Mouse (Mus musculus) stomach, embryonic 15.5 days (tissue): ENCODE data around the gene Grid2. TPM values are rescaled to one million over a fixed set of nuclear protein-coding genes. Genes with fewer than 3 reads are reported as not detected.

Source experiments
- ATAC-seq: fragments of 200-750 bp; cut with Nextera tagmentation; 2 replicates; pipeline ENCODE4 v1.8.0; 2017; ENCODE audit warnings: low read depth, moderate number of reproducible peaks, moderate TSS enrichment; ENCODE audit not compliant: insufficient read depth, low FRiP score
- H3K27ac ChIP-seq: fragments of 300-500 bp; sonication (generic); 2 replicates; pipeline ENCODE4 v1.5.1; 2015; ENCODE audit warnings: mild to moderate bottlenecking, inconsistent platforms
- H3K27me3 ChIP-seq: fragments of 300-500 bp; sonication (generic); replicated peaks from 2 replicates; pipeline ENCODE4 v1.6.1; 2015; ENCODE audit warnings: inconsistent platforms
- H3K36me3 ChIP-seq: fragments of 300-500 bp; sonication (generic); 2 replicates; pipeline ENCODE4 v1.6.1; 2015; ENCODE audit warnings: inconsistent platforms
- H3K4me1 ChIP-seq: fragments of 300-500 bp; sonication (generic); 2 replicates; pipeline ENCODE4 v1.6.1; 2015; ENCODE audit warnings: inconsistent platforms
- H3K4me2 ChIP-seq: fragments of 300-500 bp; sonication (generic); 2 replicates; pipeline ENCODE4 v1.6.1; 2015; ENCODE audit warnings: mild to moderate bottlenecking, inconsistent platforms
- H3K4me3 ChIP-seq: fragments of 300-500 bp; sonication (generic); replicated peaks from 2 replicates; pipeline ENCODE4 v1.5.1; 2015; ENCODE audit warnings: inconsistent platforms
- H3K9ac ChIP-seq: fragments of 300-500 bp; sonication (generic); 2 replicates; pipeline ENCODE4 v1.6.1; 2015; ENCODE audit warnings: inconsistent platforms
- H3K9me3 ChIP-seq: fragments of 300-500 bp; sonication (generic); 2 replicates; pipeline ENCODE4 v1.6.1; 2016; ENCODE audit warnings: inconsistent platforms
- WGBS: fragments of 180-500 bp; shearing (Covaris S2); methylation state at CpG from one replicate; pipeline ENCODE4 v1.1.7; 2015; 5-methylcytosine and 5-hydroxymethylcytosine counted together
- polyA plus RNA-seq: library from polyadenylated mRNA; unstranded; fragments of >200 nt; fragmentation: Nextera tagmentation; extraction: Ambion mirVana; gene quantifications from 2 replicates; pipeline ENCODE4 v1.2.1, GENCODE M21; 2015

Gene Grid2
- polyA plus RNA-seq, 1 experiment from 2014 or later: 0.89 TPM

DNA sequence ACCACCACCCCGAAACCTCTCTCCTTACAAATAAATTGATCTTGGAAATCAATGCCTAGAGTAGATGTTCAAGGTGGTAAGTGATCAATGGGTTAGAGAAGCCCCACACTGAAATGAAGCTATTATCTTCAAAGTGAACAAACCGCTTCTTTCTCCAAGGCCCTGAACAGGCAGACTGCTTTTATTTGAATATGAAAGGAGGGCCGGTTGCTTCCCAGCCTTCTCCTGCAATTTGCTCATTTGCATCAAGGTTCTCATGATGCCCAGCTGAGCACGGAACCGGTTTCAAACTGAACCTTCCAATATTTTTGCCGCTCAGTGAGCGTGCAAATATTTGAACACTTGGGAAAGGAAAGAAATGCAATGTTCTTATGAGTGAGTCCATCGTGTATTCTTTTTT is 1392.5 kb downstream of the Grid2 start:
- Histone ChIP-seq H3K4me3 (no peak overlapping the region), H3K9me3 (no peaks in the 10 kb centered on the region), H3K36me3 (no peaks in the 10 kb centered on the region), H3K4me1 (no peaks in the 10 kb centered on the region), H3K4me2 (no peak overlapping the region), H3K27ac (no peak overlapping the region), H3K9ac (no peak overlapping the region), H3K27me3 (no peaks in the 10 kb centered on the region)
- WGBS: 58% methylated on average over 8 of the region's 8 CpGs
- no peak for ATAC-seq

DNA sequence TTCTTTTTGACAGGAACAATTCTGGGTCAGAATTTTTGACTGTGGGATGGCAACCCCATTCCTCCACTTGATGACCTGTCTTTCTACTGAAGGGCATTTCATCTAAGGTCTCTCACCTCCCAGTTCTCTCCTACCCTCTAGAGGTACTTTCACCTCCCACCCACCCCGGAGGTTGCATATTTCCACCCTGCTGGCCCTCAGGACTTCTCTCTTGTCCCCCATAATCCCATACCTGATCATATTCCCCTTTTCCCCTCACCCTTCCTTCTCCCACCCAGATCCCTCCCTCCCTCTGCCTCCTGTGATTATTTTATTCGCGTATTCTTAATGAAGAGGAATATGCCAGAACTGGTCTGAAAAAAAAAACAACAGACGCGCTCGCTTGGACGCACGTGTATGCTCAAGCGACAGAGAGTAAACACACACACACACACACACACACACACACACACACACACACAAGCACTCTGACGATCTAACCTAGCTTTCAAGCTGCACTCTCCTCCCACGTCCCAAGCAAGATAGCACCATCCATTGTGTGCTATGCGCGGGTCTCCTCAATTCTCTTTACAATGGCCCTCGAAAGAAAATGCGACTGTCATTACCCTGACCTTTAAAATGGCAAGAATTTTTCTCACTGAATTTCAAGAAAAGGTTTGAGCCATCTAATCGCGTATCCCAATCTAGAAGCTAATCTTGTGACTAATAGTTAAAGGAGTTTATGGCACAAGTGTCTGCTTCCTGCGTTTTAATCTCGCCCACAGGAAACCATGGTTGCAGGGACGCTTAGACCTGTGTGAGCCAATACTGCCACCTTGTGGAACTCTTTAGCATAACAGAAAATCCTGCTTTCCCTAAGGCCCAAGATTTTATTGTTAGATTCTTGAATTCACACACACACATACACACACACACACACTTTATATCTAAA is 1393.9 kb downstream of the Grid2 start:
- H3K4me1 ChIP-seq: no peaks in the 10 kb centered on the region
- ATAC-seq: peak; percentile 53
- no peak overlapping the region for H3K27ac ChIP-seq
- H3K9me3 ChIP-seq: no peaks in the 10 kb centered on the region
- H3K4me2 ChIP-seq: peak overlapping the region; percentile 66
- H3K4me3 ChIP-seq: peak overlapping the region; percentile 36
- 8% methylated on average over 20 of the region's 20 CpGs for WGBS
- no peaks in the 10 kb centered on the region for H3K27me3 ChIP-seq
- no peaks in the 10 kb centered on the region for H3K36me3 ChIP-seq
- no peak overlapping the region for H3K9ac ChIP-seq

DNA sequence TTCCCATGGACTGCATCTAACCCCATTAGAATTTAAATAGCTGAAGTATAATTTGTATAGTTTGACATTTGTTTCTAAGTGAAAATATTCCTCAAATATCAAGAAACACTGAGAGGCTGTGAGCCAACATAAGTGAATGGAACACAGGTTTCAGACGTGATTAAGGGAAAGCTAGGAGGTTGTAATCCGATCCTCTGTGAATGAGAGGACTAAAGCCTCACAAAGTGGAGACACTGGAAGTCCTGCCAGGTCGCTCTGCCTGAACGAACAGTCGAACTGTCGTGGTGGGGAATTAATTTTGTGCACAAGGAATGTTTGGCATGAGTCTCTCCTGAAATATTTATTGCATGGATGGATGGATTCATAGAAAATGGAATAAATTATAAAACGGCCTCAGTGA is 1395.1 kb downstream of the Grid2 start:
- no peak for ATAC-seq
- Histone ChIP-seq H3K9me3 (no peaks in the 10 kb centered on the region), H3K9ac (no peak overlapping the region), H3K4me2 (no peak overlapping the region), H3K36me3 (no peaks in the 10 kb centered on the region), H3K27me3 (no peaks in the 10 kb centered on the region), H3K4me3 (no peak overlapping the region), H3K27ac (no peak overlapping the region), H3K4me1 (no peaks in the 10 kb centered on the region)
- 28% methylated on average over 7 of the region's 7 CpGs for WGBS

DNA sequence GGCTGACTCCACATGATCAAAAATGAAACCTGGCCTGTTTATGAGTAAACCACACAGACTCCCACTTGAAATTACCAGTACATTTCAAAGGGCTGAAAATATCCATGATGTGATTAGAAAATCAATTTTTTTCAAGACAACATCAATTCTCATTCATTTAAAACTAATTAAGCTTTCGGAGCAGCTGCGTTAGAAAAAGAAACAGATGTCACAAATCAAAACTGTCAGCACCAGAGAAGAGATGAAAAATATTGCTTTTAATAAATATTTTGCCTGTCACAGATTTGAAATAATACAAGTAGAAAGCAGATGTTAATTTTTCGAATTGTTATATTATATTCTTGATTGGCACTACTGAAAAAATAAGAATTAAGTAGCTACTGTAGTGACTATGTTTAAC is 1415.3 kb downstream of the Grid2 start:
- Histone ChIP-seq H3K27me3 (no peaks in the 10 kb centered on the region), H3K27ac (no peak overlapping the region), H3K4me3 (no peak overlapping the region), H3K4me1 (no peaks in the 10 kb centered on the region), H3K9ac (no peak overlapping the region), H3K36me3 (no peaks in the 10 kb centered on the region), H3K9me3 (no peaks in the 10 kb centered on the region), H3K4me2 (no peak overlapping the region)
- WGBS: 60% methylated on average over 3 of the region's 3 CpGs
- ATAC-seq: no peak

DNA sequence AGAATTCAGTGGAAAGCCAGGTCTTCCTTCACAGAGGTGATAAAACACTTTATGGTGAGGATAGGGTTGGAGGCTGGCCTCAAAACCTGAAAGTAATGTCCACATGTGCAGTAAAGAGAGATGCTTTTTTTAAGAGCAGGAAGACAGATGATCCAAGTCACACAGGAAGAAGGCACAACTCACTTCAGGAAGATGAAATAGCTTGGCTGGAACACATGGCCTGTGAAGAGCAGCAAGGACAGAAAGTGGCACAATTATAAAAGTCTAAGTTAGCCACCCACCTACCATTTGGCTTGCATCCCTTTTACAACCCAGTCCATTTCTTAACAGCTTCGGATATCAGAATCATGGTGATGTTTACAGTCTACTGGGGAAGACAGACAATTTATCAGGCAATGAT is 1423.1 kb downstream of the Grid2 start:
- H3K27me3 ChIP-seq: no peaks in the 10 kb centered on the region
- H3K36me3 ChIP-seq: no peaks in the 10 kb centered on the region
- H3K9me3 ChIP-seq: no peaks in the 10 kb centered on the region
- 48% methylated on average over 1 of the region's 1 CpGs for WGBS
- no peak overlapping the region for H3K27ac ChIP-seq
- H3K4me1 ChIP-seq: no peaks in the 10 kb centered on the region
- no peak overlapping the region for H3K4me2 ChIP-seq
- ATAC-seq: no peak
- H3K4me3 ChIP-seq: no peak overlapping the region
- no peak overlapping the region for H3K9ac ChIP-seq

DNA sequence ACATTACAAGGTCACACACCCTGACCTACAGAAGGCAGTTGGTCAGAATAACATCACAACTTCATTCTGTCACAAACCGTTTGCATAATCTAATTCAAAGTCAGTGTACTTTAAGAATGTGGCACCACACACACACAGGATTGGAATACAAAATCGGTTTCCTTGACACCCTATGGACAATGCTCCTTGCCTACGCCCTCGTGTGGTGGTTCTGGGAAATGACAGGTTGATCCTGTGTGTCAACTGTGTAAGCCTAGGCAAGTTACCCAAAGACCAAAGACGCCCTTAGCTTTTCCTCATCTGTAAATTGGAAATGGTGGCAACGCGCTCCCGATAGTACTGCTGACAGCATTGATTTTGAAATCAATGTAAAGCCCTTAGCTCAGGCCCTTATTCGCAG is 1428.3 kb downstream of the Grid2 start:
- no peaks in the 10 kb centered on the region for H3K27me3 ChIP-seq
- H3K9me3 ChIP-seq: no peaks in the 10 kb centered on the region
- H3K36me3 ChIP-seq: no peaks in the 10 kb centered on the region
- no peak overlapping the region for H3K27ac ChIP-seq
- H3K4me3 ChIP-seq: no peak overlapping the region
- no peak overlapping the region for H3K9ac ChIP-seq
- 38% methylated on average over 9 of the region's 9 CpGs for WGBS
- H3K4me1 ChIP-seq: no peaks in the 10 kb centered on the region
- no peak overlapping the region for H3K4me2 ChIP-seq
- ATAC-seq: no peak

DNA sequence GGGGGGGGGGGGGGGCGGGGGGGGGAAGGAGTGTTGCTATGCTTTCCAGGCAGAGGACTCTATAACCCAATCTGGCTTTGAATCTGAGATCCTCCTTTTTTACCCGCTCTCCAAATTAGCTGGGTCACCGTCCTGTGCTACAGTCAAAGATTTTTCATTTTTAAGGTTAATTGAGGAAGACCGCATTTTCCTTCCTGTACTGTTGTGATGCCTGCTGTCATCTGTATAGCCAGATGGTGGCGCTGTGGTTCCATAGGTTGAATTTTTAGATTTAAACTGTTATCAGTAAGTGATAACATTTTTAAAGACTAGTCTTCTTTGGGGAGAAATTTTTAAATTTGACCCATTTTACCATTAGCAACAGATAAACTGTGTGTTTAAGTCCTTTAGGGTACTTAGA is 1429.3 kb downstream of the Grid2 start:
- no peak overlapping the region for H3K4me3 ChIP-seq
- 10% methylated on average over 5 of the region's 5 CpGs for WGBS
- H3K4me1 ChIP-seq: no peaks in the 10 kb centered on the region
- H3K27ac ChIP-seq: no peak overlapping the region
- H3K4me2 ChIP-seq: no peak overlapping the region
- no peak for ATAC-seq
- no peaks in the 10 kb centered on the region for H3K36me3 ChIP-seq
- H3K9ac ChIP-seq: no peak overlapping the region
- H3K27me3 ChIP-seq: no peaks in the 10 kb centered on the region
- no peaks in the 10 kb centered on the region for H3K9me3 ChIP-seq

DNA sequence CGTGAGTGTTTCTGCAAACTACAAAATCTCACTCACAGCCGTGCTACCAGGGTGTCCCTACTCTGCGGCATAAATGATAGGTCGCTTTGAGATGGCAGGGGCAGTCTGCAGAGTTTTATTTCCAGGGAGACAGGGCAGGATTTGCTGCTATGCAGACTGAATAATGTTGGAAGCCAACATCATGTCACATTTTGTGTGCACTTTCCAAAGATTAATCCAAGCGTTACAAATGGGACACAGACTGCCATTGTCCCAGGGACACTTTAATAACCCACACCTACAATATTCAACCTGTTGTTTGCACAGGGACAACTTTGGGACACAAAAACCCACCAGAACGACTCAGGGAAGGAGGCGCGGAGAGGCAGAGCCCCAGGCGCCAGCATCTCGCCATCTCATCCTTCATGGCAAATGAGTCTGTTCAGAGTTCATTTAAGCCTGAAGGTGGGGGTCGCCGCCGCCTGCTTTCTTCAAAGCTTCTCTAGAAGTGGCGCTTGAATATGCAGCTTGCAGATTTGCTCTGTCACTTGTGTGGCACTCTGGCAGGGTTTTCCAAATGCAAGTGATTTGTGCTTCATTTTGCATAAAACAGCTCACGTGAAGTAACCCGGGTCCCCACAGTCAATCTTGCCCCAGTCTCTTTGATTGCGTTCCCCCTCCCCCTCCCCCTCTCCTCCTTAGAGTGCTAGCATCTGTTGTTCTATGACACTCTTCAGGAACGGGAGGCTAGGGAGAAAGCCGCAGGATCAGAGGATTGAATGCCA is 1432.7 kb downstream of the Grid2 start:
- ATAC-seq: no peak
- H3K4me3 ChIP-seq: no peak overlapping the region
- no peak overlapping the region for H3K27ac ChIP-seq
- H3K27me3 ChIP-seq: no peaks in the 10 kb centered on the region
- H3K4me1 ChIP-seq: no peaks in the 10 kb centered on the region
- WGBS: 12% methylated on average over 19 of the region's 19 CpGs
- no peak overlapping the region for H3K4me2 ChIP-seq
- H3K36me3 ChIP-seq: no peaks in the 10 kb centered on the region
- H3K9me3 ChIP-seq: no peaks in the 10 kb centered on the region
- no peak overlapping the region for H3K9ac ChIP-seq

DNA sequence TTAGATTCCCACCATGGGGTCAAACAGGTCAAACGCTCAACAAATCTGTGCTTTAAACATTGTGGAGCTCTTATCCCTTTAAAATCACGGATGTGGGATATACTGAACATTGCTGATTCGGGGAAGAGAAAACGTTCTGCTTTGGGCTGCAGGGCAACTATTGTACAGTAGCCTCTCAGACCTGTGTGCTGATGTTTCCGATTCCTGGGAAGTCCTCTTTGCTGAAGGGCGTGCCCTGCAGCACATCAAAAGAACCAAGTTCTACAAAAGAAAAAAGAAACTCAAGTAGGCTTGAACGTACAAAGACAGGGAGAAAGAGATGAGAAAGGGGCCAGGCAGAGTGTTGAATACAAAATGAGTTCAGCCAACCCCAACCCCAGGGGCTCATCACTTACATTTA is 1439.0 kb downstream of the Grid2 start:
- ATAC-seq: no peak
- no peak overlapping the region for H3K4me3 ChIP-seq
- no peak overlapping the region for H3K27ac ChIP-seq

DNA sequence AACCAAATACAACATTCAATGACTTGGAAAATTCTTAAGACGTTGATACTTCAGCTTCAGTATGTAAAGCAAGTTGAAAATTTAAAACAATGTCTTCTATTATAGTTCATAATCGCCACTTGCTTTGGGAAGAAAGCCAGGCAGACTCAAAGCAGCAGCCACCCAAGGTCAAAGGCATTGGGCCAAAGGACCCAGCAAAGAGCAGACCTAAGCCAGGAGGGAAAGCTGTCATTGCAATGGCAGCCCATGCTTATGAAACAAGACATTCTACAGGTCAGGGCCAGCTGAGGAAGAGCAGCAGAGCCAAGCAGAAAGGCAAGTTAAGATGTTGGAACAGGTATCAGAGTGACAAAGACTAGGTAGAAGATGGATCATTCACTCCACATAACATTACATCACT is 1448.0 kb downstream of the Grid2 start:
- H3K9ac ChIP-seq: no peak overlapping the region
- H3K9me3 ChIP-seq: no peaks in the 10 kb centered on the region
- H3K27me3 ChIP-seq: no peaks in the 10 kb centered on the region
- ATAC-seq: no peak
- 68% methylated on average over 2 of the region's 2 CpGs for WGBS
- H3K36me3 ChIP-seq: no peaks in the 10 kb centered on the region
- H3K4me2 ChIP-seq: no peak overlapping the region
- no peaks in the 10 kb centered on the region for H3K4me1 ChIP-seq
- no peak overlapping the region for H3K4me3 ChIP-seq
- no peak overlapping the region for H3K27ac ChIP-seq

More for the DNA sequence above, 1439.0 kb downstream of the Grid2 start:
- no peaks in the 10 kb centered on the region for H3K4me1 ChIP-seq
- no peaks in the 10 kb centered on the region for H3K36me3 ChIP-seq
- H3K9ac ChIP-seq: no peak overlapping the region
- H3K27me3 ChIP-seq: no peaks in the 10 kb centered on the region
- no peaks in the 10 kb centered on the region for H3K9me3 ChIP-seq
- WGBS: 41% methylated on average over 7 of the region's 7 CpGs
- H3K4me2 ChIP-seq: no peak overlapping the region

DNA sequence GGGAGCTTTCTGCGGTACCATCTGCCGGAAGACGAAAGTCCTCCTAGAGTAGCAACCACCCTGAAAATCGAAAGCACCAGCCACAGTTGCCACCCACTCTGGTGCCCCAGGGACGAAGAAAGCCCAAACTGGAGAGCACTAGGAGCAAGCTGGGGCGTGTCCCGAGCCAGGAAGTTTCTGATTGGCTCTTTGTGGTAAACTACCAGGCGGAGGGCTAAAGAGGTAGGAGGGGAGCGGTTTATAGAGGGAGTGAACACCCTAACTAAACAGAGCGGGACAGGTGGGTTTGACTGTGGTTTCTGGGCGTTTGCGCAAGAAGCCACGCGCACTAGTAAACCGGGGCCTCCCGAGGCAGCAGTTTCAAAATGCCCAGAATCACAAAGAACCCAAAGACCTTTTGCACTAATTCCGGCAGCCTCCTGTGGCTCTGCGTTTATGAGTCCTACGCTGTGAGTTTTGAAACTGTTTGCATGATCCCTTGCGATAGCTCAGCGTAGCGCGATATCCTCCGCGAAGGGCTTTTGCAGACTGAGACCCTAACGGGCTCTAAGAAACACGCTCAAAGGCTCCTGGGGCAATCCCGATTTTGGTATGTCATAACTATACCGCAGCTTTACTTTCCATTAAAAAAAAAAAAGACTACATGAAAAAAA is 1472.2 kb downstream of the Grid2 start:
- Histone ChIP-seq H3K9me3 (no peaks in the 10 kb centered on the region), H3K36me3 (no peaks in the 10 kb centered on the region), H3K4me2 (peak overlapping the region; percentile 72), H3K4me1 (peaks cover 20% of the 10 kb centered on the region), H3K27ac (no peak overlapping the region), H3K27me3 (peaks cover 51% of the 10 kb centered on the region), H3K9ac (no peak overlapping the region), H3K4me3 (peak overlapping the region; percentile 40)
- under 1% methylated on average over 29 of the region's 29 CpGs for WGBS
- ATAC-seq: peak; percentile 76
